Mouse (Mus musculus): ENCODE measurements around the gene Cbln4. TPM values are rescaled to one million over a fixed set of nuclear protein-coding genes. Genes with fewer than 3 reads are reported as not detected.

Cbln4 gene
- total RNA-seq, 2 experiments from 2014 or later: not detected

Other genes with a start within 250 kb of the Cbln4 start
- gene Mc3r, start 205.0 kb upstream of the Cbln4 start, total RNA-seq (2021): not detected

Data from adrenal gland, postnatal 10 days (tissue).